8 mouse cellular contexts compared by ENCODE assay signal in genomic region chr7:19664955-19665841, GRCm38 (mm10). TPM values are rescaled to one million over a fixed set of nuclear protein-coding genes. Genes with fewer than 3 reads are reported as not detected.
DNase-seq lines count a peak whose midpoint lies in the region; ATAC-seq and TF ChIP-seq lines count a peak whose summit lies in the region.

Clptm1 (minus strand) TSS chr7:19665033.

- TF ChIP-seq POLR2A in brain, embryonic 14.5 days (IDR thresholded peaks at IDR 0.05; ENCODE audit: borderline replicate concordance, extremely low read depth, insufficient read depth, insufficient read length, poor library complexity, severe bottlenecking): peak; percentile 85
- peak; percentile 58; the same call in 1 of the 2 replicates for TF ChIP-seq POLR2A in liver, adult 2 months (IDR thresholded peaks at IDR 0.05; ENCODE audit: extremely low read depth, insufficient read depth, low read length)
- TF ChIP-seq POLR2A in myocyte (IDR thresholded peaks at IDR 0.05; ENCODE audit: insufficient read length, low read depth): peak; percentile 86

- H3K79me3 ChIP-seq in C2C12 (ENCODE audit: low read depth): peaks cover 39% of the 10 kb centered on the region

- H3K36me3 ChIP-seq in C2C12 (ENCODE audit: control insufficient read depth, insufficient read depth) (no peaks in the 10 kb centered on the region), myocyte (ENCODE audit: control insufficient read depth, insufficient read depth) (no peaks in the 10 kb centered on the region)
- peaks cover 33% of the 10 kb centered on the region for H3K36me3 ChIP-seq in erythroblast, embryonic 14.5 days (ENCODE audit: control insufficient read depth)
- H3K36me3 ChIP-seq in heart, embryonic 11.5 days (ENCODE audit: control insufficient read depth, insufficient read depth, low read length): 0 out of 2 replicates have a peak, but pooled peaks cover 2% of the 10 kb centered on the region
- H3K36me3 ChIP-seq in kidney, embryonic 16.5 days (ENCODE audit: insufficient read depth, low read length): peaks cover 3% of the 10 kb centered on the region; the same call in 1 of the 2 replicates
- no peaks in the 10 kb centered on the region for H3K36me3 ChIP-seq in liver, adult 2 months (ENCODE audit: control insufficient read depth, insufficient read depth, low read length)
- H3K36me3 ChIP-seq in splenic B cell, adult 2 months (ENCODE audit: control insufficient read depth, insufficient read depth, low read length, poor library complexity, severe bottlenecking): no peaks in the 10 kb centered on the region

- H3K4me3 ChIP-seq in C2C12 (ENCODE audit: insufficient read depth, poor library complexity, severe bottlenecking): peak within 1 kb of the TSS; percentile 79
- peak within 1 kb of the TSS; percentile 93 for H3K4me3 ChIP-seq in erythroblast, embryonic 14.5 days (replicated peaks)
- peak within 1 kb of the TSS; percentile 100 for H3K4me3 ChIP-seq in heart, embryonic 11.5 days (ENCODE audit: low read depth, low read length)
- peak within 1 kb of the TSS; percentile 95 for H3K4me3 ChIP-seq in kidney, embryonic 16.5 days (ENCODE audit: low read length)
- peak within 1 kb of the TSS; percentile 95 for H3K4me3 ChIP-seq in liver, adult 2 months (ENCODE audit: insufficient read depth, low read depth, low read length)
- peak within 1 kb of the TSS; percentile 80 for H3K4me3 ChIP-seq in myocyte

- H3K9ac ChIP-seq in heart, embryonic 11.5 days (ENCODE audit: low read depth, low read length): peak within 1 kb of the TSS; percentile 99
- peak within 1 kb of the TSS; percentile 94 for H3K9ac ChIP-seq in kidney, embryonic 16.5 days (replicated peaks; ENCODE audit: low read length)
- peak within 1 kb of the TSS; percentile 93 for H3K9ac ChIP-seq in liver, adult 2 months (ENCODE audit: low read depth, low read length)

- H3K79me2 ChIP-seq in C2C12 (ENCODE audit: control insufficient read depth, insufficient read depth) (peaks cover 46% of the 10 kb centered on the region), myocyte (ENCODE audit: control insufficient read depth, insufficient read depth) (peaks cover 42% of the 10 kb centered on the region)
- H3K79me2 ChIP-seq in liver, adult 2 months (ENCODE audit: control insufficient read depth, insufficient read depth, low read length): peaks cover 36% of the 10 kb centered on the region

- under 1% methylated on average over 63 of the region's 63 CpGs for WGBS in heart, embryonic 11.5 days (ENCODE audit: insufficient replicate concordance)
- WGBS in kidney, embryonic 16.5 days: under 1% methylated on average over 60 of the region's 63 CpGs
- WGBS in liver, adult 2 months: under 1% methylated on average over 63 of the region's 63 CpGs

- peak within 1 kb of the TSS; percentile 80 for H3K4me2 ChIP-seq in heart, embryonic 11.5 days
- peak within 1 kb of the TSS; percentile 88 for H3K4me2 ChIP-seq in kidney, embryonic 16.5 days (replicated peaks; ENCODE audit: low read depth, low read length)
- H3K4me2 ChIP-seq in myocyte (ENCODE audit: low read depth): peak within 1 kb of the TSS; percentile 95

- H3K4me1 ChIP-seq in erythroblast, embryonic 14.5 days (ENCODE audit: control insufficient read depth): peaks cover 52% of the 10 kb centered on the region
- H3K4me1 ChIP-seq in heart, embryonic 11.5 days (ENCODE audit: control insufficient read depth, insufficient read depth, low read length): peaks cover 21% of the 10 kb centered on the region
- peaks cover 20% of the 10 kb centered on the region for H3K4me1 ChIP-seq in kidney, embryonic 16.5 days (ENCODE audit: insufficient read depth, low read length)
- H3K4me1 ChIP-seq in liver, adult 2 months (ENCODE audit: control insufficient read depth, insufficient read depth, low read length): peaks cover 16% of the 10 kb centered on the region

- peak; percentile 99 for DNase-seq in brain, embryonic 14.5 days (ENCODE audit: low read depth)
- DNase-seq in liver, adult 2 months (ENCODE audit: extremely low read depth, low read depth, low spot score): peak; percentile 93
- peak; percentile 98 for DNase-seq in splenic B cell, adult 2 months (ENCODE audit: low read depth, low spot score)

- peak within 1 kb of the TSS; percentile 97 for H3ac ChIP-seq in C2C12 (ENCODE audit: control insufficient read depth, insufficient read length, low read depth)
- H3ac ChIP-seq in myocyte (ENCODE audit: control insufficient read depth, insufficient read length): peak within 1 kb of the TSS; percentile 72

- H3K27ac ChIP-seq in heart, embryonic 11.5 days (ENCODE audit: low read depth, low read length): peak within 1 kb of the TSS; percentile 95
- H3K27ac ChIP-seq in kidney, embryonic 16.5 days (ENCODE audit: low read length): peak within 1 kb of the TSS; percentile 95
- peak within 1 kb of the TSS; percentile 93 for H3K27ac ChIP-seq in liver, adult 2 months (replicated peaks; ENCODE audit: insufficient read depth, low read depth, low read length)

- H3K9me3 ChIP-seq in erythroblast, embryonic 14.5 days (ENCODE audit: control insufficient read depth, low read length): no peaks in the 10 kb centered on the region
- H3K9me3 ChIP-seq in heart, embryonic 11.5 days (replicated peaks; ENCODE audit: control insufficient read depth, low read length): no peaks in the 10 kb centered on the region
- no peaks in the 10 kb centered on the region for H3K9me3 ChIP-seq in kidney, embryonic 16.5 days (ENCODE audit: low read length)

- TF ChIP-seq CTCF in C2C12 (IDR thresholded peaks at IDR 0.05; ENCODE audit: control insufficient read depth, insufficient read depth, insufficient read length): no peak
- TF ChIP-seq CTCF in brain, embryonic 14.5 days (IDR thresholded peaks at IDR 0.05; ENCODE audit: borderline replicate concordance, extremely low read depth, insufficient read depth, insufficient read length): peak; percentile 35; the same call in 1 of the 2 replicates
- TF ChIP-seq CTCF in liver, adult 2 months (IDR thresholded peaks at IDR 0.05; ENCODE audit: low read depth, low read length): no peak

- H3K27me3 ChIP-seq in C2C12 (ENCODE audit: control insufficient read depth, insufficient read depth, insufficient read length): no peaks in the 10 kb centered on the region
- H3K27me3 ChIP-seq in erythroblast, embryonic 14.5 days (ENCODE audit: control insufficient read depth): no peaks in the 10 kb centered on the region
- no peaks in the 10 kb centered on the region for H3K27me3 ChIP-seq in heart, embryonic 11.5 days (ENCODE audit: control insufficient read depth, insufficient read depth, low read length)
- H3K27me3 ChIP-seq in kidney, embryonic 16.5 days (ENCODE audit: insufficient read depth, low read length): no peaks in the 10 kb centered on the region
- no peaks in the 10 kb centered on the region for H3K27me3 ChIP-seq in liver, adult 2 months (ENCODE audit: control insufficient read depth, insufficient read depth, low read length)
- H3K27me3 ChIP-seq in myocyte (ENCODE audit: control insufficient read depth, insufficient read depth, insufficient read length): no peaks in the 10 kb centered on the region
- H3K27me3 ChIP-seq in splenic B cell, adult 2 months (ENCODE audit: control insufficient read depth, insufficient read depth, low read length, poor library complexity, severe bottlenecking): no peaks in the 10 kb centered on the region

- ATAC-seq in heart, embryonic 11.5 days (replicated peaks; ENCODE audit: insufficient number of reproducible peaks, low FRiP score, low TSS enrichment): peak; percentile 86
- ATAC-seq in kidney, embryonic 16.5 days (ENCODE audit: low FRiP score, low TSS enrichment): peak; percentile 84

TF ChIP-seq in C2C12, 6 proteins besides CTCF, POLR2A, EP300 and RAD21:
- no peak for TF ChIP-seq CEBPB (IDR thresholded peaks at IDR 0.05; ENCODE audit: low read depth)
- no peak for TF ChIP-seq FOSL1 (IDR thresholded peaks at IDR 0.05; ENCODE audit: insufficient read depth, low read length, poor library complexity, severe bottlenecking)
- TF ChIP-seq MAX (IDR thresholded peaks at IDR 0.05): no peak
- TF ChIP-seq MYOD1 (IDR thresholded peaks at IDR 0.05; ENCODE audit: control insufficient read depth, insufficient read length, low read depth): no peak
- TF ChIP-seq USF1 (IDR thresholded peaks at IDR 0.05; ENCODE audit: low read depth): no peak
- TF ChIP-seq MYOG (IDR thresholded peaks at IDR 0.05; ENCODE audit: control insufficient read depth, extremely low read depth, insufficient read length): no peak

TF ChIP-seq in myocyte, 11 proteins besides CTCF, POLR2A, EP300 and RAD21:
- TF ChIP-seq SRF (IDR thresholded peaks at IDR 0.05; ENCODE audit: control insufficient read depth, insufficient read length, low read depth): no peak
- TF ChIP-seq MAX (IDR thresholded peaks at IDR 0.05; ENCODE audit: low read depth): peak; percentile 3
- TF ChIP-seq REST (IDR thresholded peaks at IDR 0.05; ENCODE audit: insufficient read depth, insufficient read length): no peak
- peak; percentile 74 for TF ChIP-seq POLR2AphosphoS2 (IDR thresholded peaks at IDR 0.05; ENCODE audit: insufficient read length, low read depth)
- no peak for TF ChIP-seq TCF12 (IDR thresholded peaks at IDR 0.05; ENCODE audit: insufficient read depth, poor library complexity, severe bottlenecking)

RNA-seq across cellular contexts. Expression of gene Clptm1, which starts in this region (rescaled TPM):
- polyA plus RNA-seq in C2C12 (2012; fragmentation: generic; extraction: Trizol) (95.7 TPM), myocyte (2012; fragmentation: generic; extraction: Trizol) (126 TPM)
- 89.4 and 114 TPM in 2 replicates for polyA plus RNA-seq in brain, embryonic 14.5 days (2012; rRNA removed)
- 15.2 and 16.7 TPM in 2 replicates for polyA plus RNA-seq in erythroblast, embryonic 14.5 days (2012)
- 86.8 and 89.4 TPM in 2 replicates for polyA plus RNA-seq in heart, embryonic 11.5 days (2014; fragmentation: Nextera tagmentation; extraction: Ambion mirVana)
- 90.9 and 94.6 TPM in 2 replicates for polyA plus RNA-seq in kidney, embryonic 16.5 days (2015; fragmentation: Nextera tagmentation; extraction: Ambion mirVana)
- total RNA-seq in liver, adult 2 months (2014; rRNA removed): 49.8 and 77.8 TPM in 2 replicates
- 67.3 and 79.9 TPM in 2 replicates for polyA plus RNA-seq in liver, adult 2 months (2012; rRNA removed)

Comparison
In these comparisons a context has a peak if more than half of its experiments do, and no peak if none do; other contexts are left out.
1. Peak in every context shown above with its lines: DNase-seq, ATAC-seq, H3K4me3 ChIP-seq and H3K27ac ChIP-seq.